Mouse (Mus musculus) layer of hippocampus, adult 18-20 months (tissue): ENCODE measurements around the gene Cep19. TPM values are rescaled to one million over a fixed set of nuclear protein-coding genes. Genes with fewer than 3 reads are reported as not detected.
"Not testable (repeated sequence)": the region's sequence is repeated elsewhere in the genome, so short reads cannot be mapped to it uniquely, and the experiment has no call there.

Source experiments
- DNase-seq, 2 experiments: peaks; one replicate each; pipeline ENCODE4 v3.0.0; 2022; ENCODE audit warnings: low spot score in 2 of 2
- long read RNA-seq: library from polyadenylated mRNA; stranded (forward); transcript quantifications from one replicate; pipeline ENCODE4 v2.0.0, GENCODE M21; 2021
- total RNA-seq, 2 experiments: library from RNA; stranded (reverse); gene quantifications; 2 replicates each; pipeline ENCODE4 v1.2.3; 2021

Cep19 gene
- total RNA-seq, result 10 to 100 TPM; 65.8 to 66.3 TPM
- long read RNA-seq, transcript Cep19-202 (4 exons, 1,718 nt), result major isoform, 75 of 181 reads
- long read RNA-seq, partial matches to known transcripts, result 0 of 181 reads
- long read RNA-seq, other reads (novel, unspliced or antisense), result 105 of 181 reads

DNA sequence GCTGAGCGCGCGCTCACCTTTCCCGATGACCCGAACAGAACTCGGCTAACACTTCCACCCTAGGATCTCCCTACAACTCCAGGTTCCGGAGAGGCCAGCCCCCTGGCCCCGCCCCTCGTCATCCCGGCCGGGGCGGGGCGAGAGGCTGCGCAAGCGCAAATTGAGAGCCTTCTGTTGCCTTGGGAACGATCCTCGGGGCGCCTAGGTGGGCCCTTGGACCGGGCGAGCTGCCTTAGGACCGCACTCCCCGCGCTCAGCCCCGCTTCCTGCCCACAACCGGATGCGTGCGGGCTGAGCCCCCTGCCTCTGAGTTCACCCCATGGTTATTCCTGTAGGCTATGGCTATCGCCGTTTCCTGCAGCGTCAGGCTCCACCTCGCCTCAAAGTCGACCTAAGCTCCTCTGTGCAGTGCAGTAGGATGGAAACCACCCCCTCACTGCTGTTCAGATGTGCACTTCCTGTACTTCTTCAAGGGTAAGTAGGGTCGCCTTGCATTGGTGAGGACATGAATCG lies at the start of gene Cep19, which contains the start of gene Pigx:
Cep19 (plus strand) TSS at position 163 of the 513 bp plus-strand sequence.
Pigx (minus strand) TSS at position 103 of the 513 bp plus-strand sequence.
- peak; percentile 84 to 91 for DNase-seq

DNA sequence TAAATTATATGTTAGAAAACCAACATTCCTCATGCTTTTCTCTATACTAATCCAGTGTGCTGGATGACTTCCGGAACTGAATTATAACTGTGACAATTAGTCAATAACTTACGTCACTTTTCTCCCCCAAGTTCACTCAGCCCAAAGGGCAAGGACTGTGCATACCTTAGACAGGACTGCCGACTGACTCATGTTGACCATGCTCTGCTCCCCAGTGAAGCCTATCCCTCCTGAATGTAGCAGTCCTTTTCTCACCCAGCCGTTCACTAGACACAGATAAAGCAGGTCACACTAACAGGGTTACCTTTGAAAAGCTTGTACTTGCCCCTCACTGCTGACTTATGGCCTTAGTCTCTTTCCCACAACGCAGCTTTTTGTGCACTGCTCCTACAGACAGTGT lies 40.8 kb upstream of the Cep19 start:
- no peak for DNase-seq

DNA sequence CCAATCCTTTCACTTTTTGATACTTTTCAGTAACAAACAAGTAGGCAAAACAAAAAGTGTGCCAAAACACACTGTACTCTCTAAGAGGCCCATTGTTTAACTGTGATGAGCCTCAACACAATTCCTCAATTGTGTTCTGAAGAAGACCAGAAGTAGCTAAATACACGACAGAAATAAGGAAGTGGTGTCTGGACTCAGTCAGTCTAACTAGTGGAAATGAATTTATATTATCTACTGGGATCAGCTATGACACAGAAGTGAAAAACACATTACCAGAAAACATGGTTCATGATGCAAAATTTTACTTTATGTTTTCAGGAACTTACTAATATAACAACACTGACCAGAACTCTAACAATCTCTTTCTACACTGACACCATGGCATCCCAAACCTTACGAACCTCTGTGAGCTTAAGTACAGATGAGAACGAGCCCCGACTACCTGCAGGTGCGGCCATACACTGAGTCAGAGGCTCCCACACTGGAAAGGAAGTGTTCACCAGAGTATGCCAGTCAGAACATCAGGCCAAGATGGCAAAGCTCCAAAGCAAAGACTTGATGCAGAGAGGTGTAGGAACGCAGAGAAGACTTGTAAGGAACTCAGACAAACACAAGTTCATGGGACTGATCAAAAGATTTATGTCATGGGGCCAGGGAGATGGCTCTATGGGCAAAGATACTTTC lies 39.6 kb upstream of the Cep19 start:
- no peak for DNase-seq

DNA sequence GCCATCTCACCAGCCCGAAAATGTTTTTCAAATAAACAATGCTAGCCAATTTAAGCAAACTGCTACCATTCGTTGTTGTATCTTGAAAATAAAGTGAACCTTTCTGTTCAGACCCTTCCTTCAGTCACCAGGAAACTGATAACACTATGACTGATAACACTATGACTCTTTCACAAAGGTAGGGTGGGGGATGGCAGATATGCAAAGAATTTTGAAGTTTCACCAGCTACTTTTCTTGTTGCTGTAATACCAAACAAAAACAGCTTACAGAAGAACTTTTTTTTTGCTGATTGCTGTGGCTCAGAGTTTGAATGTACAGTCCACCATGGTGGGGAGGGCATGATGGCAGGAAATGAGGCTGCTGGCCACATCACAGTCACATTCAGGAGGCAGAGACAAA lies 37.4 kb upstream of the Cep19 start:
- no peak for DNase-seq

DNA sequence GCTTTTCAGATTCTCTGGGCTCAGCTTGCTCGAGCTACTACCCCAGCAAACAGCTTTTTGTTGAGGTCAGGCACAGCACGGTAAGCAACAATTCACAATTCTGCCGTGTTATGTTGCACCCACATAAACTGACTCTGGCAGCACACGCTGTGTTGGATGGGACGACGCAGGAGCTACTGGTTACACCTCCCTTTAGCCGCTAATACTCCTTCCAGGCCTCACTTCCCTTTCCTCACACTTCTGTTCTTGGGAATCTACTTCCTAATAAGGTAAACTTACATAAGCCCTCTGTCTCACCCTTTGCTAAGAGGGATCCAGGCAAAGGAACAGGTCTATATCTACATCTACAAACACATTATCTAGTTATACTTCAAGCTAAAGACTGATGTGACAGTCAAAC lies 35.7 kb upstream of the Cep19 start:
- peak in 1 of 2 experiments; percentile 11 for DNase-seq

DNA sequence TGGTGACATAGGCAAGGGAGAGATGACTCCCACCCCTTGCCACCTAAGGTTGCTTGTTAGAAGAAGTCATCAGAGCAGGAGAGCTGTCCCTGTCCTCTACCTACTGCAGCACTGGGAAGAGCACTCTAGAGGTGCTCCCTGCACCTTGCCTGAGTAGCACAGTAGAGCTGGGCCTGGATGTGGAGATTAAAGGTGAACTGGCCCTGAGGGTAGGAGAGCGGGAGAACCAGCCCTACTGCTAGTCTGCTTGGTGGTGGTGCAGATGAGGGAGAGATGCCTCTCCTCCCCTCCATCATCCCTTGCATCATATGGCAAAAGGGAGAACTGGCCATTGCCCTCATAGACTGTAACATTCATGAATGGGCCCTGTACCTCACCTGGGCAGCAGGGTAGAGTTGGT lies 32.7 kb upstream of the Cep19 start:
- no peak for DNase-seq

DNA sequence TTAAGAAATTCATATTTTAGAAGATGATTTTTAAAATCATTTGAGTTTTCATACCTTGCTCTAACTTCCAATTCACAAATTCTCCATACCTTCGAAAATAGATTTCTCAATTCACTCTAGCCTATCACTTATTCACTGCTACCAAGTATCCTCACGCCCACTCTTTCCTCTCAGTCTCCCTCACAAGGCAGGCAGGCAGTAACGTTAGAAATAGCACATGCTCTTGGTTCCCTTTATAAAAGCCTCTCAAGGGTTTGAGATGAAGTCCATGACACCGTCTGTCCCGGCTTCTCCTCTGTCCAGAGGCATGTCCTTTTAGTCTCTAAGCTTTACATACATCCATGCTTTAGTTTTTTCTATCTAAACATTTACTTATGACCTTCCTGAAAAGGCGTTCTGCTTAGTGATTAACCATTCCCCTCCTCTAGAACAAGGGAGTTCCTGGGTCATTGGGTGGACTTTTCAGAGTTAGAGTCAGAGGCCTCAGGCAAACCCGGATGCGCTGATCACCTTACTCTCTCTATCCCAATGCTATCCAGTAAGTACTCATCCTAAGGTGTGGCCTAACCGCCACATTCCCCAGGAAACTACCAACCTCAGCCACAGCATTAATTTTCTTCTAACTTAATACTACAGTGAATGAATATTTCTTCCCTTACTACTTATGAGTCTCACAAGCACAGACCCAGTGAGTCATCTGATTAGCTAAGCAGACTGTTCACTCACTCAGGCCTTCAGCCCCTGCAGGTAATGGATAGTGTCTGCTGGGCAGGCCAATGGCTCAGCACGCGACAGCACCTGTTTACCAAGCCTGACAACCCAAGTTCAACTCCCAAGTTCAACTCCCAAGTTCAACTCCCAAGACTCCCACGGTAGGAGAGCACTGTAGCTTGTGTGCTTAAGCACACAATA lies 31.0 kb upstream of the Cep19 start:
- DNase-seq, result no peak

DNA sequence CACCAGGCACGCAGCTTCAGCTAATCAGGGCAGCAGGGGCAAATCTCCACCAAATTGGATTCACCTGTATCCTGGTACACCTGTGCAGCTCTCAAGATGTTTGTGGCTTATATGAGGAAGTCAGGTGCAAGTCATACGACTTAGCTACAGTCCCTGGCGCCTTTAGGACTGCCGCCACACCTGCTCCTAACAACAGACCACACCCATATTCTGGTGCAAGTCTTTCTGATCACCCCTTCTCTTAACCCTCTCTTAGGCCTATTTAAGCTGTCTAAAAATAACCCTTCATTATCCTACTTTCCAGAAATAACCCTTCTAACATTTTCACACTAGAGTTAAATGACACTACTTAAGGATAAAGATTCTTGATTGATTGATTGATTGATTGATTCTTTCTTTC lies 29.5 kb upstream of the Cep19 start:
- not testable (repeated sequence) for DNase-seq

DNA sequence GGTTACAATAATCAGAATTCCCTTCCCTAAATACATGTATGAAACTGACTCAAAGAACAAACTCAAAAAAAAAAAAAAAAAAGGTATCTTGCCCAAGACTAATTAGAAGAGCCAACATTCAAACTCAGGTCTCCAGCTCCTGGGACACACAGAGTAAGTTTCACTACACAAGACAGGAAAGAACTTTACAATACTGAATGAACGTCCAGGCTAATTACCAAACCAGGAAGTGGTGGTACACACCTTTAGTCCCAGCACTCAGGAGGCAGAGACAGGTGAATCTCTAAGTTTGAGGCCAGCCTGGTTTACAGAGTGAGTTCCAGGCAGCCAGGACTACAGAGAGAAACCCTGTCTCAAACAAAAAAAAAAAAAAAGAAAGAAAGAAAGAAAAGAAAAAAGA lies 23.8 kb upstream of the Cep19 start:
- DNase-seq, result no peak

DNA sequence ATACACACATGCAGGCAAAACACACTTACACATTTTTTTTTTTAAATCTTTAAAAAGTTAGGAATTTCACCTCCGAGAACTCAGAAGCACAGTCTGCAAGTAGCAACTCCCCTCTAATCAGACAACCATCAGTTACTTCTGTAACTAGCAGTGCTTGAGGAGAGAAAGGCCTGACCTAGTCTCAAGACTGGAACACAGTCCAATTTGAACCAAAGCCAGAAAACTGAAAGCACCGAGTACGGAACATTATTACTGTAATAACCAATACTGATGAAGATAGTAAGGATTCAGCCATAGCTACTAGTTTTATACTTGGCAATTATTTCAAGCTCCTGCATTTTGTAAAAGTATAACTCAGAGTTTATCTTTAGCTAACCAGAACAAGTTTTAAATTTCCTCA lies 23.2 kb upstream of the Cep19 start:
- no peak for DNase-seq

DNA sequence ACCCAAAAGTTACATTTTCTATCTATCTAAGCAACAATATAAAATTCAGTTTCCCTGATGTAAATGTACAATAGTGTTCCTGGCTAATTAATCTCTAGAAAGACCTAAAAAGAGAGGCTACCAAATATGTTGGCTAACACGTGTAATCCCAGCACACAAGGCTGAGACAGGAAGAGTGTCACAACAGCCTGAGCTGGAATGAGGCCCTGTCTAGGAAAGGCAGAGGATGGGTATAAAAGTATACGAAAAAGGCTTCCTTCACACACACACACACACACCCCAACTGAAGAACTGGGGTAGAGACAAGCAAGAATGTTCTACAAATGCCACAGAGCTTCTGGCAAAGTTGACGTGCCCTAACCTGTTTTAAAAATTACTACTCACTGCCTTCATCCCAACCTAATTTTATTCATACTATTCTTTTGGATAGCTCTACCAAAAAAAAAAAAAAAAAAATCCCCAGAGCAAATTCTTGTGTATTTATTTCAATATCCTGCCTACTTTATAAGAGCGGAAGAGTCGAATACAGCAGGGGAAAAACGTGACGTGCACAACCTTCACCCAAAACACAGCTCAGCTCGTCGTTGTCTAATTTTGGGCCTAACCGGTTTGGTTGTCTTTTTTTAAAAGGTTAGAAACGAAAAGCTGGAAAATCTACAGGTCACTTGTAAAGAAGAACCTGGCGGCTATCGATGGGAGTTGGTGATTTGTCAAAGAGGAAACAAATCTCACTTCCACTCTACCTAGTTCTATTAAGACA lies 21.8 kb upstream of the Cep19 start:
- no peak for DNase-seq

DNA sequence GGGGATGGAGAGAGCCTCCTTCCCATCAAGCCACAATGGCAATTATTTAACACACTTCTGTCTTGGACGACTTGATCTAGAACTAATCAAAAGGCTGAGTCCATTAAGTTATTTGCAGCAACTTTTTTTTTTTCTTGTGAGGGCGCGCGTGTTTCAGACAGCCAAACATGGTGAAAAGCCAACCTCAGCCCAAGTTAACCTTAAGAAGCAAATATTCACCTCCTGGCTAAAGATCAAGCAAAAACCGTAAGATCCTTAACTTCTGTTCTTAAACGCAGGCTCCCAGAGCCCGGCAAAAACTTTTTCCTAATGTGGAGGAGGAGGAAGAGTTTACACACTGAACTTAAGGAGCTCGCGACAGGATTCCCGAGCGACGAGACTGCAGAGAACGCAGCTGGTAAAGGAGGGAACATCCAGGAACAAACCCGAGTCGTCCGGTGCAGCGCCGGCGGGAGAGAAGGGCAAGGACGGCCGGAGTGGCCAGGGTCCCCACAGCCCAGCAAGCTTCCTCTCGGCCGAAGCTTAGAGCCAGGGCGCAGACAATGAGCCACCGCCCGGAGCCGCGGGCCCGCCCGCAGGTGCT lies 21.1 kb upstream of the Cep19 start:
- DNase-seq, result peak; percentile 13 to 36

DNA sequence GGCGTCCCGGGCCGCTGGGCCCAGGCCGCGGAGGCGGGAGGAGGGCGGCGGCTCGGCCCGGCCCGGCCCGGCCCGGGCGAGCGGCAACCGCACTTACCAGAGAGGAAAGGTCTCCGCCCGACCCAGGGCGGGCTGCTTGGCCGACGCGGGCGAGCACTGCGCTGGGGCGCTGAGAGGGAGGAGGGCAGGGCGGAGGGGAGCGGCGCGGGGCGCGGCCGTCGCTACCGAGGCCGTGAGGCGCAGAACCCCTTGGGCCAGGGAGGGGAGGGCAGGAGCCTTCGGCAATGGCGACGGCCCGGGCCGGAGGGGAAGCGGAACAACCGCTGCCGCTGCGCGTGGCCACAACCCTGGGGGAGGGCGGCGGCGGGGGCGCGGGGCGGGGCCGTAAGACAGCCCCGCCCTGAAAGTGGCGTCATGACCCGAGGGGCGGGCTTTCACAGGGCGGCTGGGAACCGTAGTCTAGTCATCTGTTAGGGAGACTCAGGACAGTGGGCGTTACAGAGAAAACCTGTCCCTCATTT lies 20.5 kb upstream of the Cep19 start, which contains the start of gene Pak2:
Pak2 (minus strand) TSS at position 352 of the 521 bp plus-strand sequence.
- peak; percentile 72 to 87 for DNase-seq

DNA sequence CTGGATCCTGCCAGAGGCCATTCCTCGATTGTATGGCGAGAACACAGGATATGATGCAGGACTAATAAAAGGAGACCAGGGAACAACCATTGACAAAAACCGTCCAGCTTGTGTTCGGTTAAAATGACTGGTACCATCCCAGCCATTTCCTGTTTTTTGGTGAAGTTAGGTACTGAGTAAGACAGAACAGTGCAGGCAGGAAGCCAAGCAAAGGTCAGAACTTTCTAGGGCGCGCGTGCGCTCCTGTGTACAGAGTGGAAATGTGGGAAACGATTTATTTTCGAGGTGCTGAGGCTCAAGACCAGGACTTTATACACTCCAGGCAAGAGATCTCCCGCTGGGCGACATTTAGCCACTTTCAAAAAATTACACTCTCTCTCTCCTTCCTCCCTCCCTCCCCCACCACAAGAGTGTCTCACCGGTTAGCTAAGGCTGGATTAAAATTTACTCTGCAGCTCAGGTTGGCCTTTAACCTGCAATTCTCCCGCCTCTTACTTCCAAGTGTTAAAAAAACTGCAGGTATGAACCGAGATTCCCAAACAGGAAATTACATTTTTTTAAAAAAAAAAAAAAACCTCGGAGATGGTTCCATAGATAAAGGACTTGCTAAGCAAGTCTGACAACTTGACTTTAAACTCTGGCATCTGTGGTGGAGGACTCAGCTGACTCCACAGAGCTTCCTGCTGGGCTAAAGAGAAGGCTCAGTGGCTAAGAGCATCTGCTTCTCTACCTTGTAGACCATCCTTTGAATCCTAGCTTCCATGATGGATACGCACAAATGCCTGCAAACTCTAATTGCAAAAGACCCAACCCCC lies 11.8 kb upstream of the Cep19 start:
- no peak for DNase-seq

DNA sequence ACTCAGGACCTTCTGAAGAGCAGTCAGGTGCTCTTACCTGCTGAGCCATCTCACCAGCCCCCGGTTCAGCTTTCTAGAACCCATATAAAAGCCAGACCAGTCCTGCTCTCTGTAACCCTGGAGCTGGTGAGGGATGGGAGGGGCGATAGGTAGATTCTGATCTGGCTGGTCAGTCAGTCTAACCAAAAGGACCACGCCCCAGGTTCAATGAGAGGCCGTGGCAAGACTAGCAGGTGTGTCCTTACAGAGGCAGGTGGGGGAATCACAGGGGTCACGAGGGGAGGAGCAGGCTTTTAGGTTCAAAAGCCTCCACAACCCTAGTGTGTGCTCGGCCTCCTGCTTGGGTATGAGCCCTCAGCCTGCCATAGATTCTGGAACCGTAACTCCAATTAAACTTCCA lies 8.1 kb upstream of the Cep19 start:
- no peak for DNase-seq

DNA sequence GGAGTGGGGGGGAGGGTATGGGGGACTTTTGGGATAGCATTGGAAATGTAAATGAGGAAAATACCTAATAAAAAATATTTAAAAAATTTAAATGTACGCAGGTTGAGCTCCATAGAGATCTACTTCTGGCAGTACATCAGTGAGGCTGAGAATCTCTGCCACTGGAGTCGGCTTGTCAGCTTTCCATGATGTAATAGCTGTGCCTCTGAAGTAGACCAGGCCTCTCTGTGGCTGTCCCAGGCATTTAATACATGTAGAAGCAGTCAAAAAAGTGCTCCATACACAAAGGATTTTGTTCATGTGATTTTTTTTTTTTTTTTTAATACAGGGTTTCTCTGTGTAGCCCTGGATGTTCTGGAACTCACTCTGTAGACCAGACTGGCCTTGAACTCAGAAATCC lies 1.8 kb upstream of the Cep19 start:
- not testable (repeated sequence) for DNase-seq

DNA sequence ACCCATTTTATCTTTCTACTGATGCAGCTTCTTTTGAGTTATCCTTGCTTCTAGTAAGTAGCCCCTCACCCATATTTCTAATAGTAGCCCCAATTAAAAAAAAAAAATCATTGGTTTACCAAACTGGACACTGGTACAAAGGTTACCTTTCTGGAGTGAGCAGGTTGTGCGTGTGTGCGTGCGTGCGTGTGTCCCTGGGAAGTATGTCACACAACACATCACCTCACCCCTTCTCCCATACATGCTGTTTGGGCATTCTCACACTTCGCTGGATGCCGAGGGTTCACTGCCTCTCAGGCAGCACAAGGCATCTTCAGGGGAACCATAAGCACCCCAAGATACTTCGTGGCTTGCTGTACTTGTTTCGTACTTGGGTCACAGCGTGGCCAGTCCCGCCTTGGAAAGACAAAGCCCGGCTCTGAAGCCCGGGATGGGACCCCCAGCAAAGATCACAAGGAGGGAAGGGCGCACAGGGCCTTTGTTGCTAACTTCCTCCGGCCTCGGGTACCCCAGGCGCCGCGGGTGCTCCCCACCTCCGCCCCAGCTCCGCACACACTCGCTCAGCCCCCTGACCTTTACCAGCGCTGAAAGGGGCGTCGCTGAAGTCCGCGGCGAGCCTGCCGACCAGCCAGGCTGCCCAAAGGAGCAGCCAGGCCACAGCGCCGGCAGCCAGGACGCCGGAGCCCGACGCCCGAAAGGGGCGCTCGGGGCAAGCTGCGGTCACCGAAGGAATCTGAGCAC lies 533 bp upstream of the Cep19 start:
- DNase-seq, result no peak

DNA sequence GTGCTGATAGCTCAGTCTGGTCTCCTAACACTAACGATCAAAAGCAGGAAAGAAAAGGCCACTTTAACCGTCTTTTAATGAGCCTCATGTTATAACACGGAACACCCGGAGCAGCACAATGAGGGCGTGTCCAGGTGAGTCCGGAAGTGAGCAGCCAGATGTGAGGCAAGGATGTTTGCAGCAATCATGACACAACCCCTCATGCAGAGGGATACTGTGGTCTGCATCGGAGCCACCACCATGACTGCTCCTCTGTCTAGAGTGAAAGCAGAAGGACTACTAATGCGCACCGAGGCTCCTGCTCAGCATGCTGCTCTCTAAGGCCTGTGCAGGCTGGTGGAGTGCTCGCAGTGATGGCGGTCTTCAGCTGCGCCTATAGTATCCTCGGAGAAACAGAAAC lies 2.7 kb downstream of the Cep19 start:
- DNase-seq, result no peak

DNA sequence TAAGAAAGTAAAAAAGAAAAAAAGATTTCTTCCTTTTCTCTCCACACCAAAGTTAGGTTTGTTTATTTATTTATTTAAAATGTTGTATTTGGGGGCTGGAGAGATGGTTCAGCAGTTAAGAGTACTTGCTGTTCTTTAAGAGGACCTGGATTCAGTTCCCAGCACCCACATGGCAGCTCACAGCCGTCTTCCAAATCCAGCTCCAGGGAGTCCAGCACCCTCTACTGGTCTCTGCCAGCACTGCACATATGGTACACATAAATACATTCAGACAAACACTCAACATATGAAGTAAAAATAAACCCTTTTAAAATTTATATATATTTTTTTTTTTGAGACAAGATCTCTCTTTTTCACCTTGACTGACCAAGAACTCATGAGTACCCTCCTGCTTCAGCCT lies 6.1 kb downstream of the Cep19 start:
- DNase-seq, result no peak
